Mouse (Mus musculus) hindbrain, postnatal 0 days (tissue): ENCODE results near the gene Zc3h15. TPM values are rescaled to one million over a fixed set of nuclear protein-coding genes. Genes with fewer than 3 reads are reported as not detected.
"Not testable (repeated sequence)": the region's sequence is repeated elsewhere in the genome, so short reads cannot be mapped to it uniquely, and the experiment has no call there.

ENCODE experiments used
- ATAC-seq: fragments of 200-750 bp; cut with Nextera tagmentation; 2 replicates; pipeline ENCODE4 v1.8.0; 2017; ENCODE audit warnings: mild to moderate bottlenecking, moderate TSS enrichment, moderate library complexity
- DNase-seq: peaks from one replicate; pipeline ENCODE4 v3.0.0-alpha.2; 2015; ENCODE audit warnings: low spot score
- H3K27ac ChIP-seq: fragments of 300-500 bp; sonication (generic); 2 replicates; pipeline ENCODE4 v1.5.1; 2014; ENCODE audit warnings: mild to moderate bottlenecking
- H3K27me3 ChIP-seq: fragments of 300-500 bp; sonication (generic); 2 replicates; pipeline ENCODE4 v1.6.1; 2014; ENCODE audit warnings: low read length, mixed read lengths; ENCODE audit not compliant: insufficient read depth
- H3K36me3 ChIP-seq: fragments of 300-500 bp; sonication (generic); 2 replicates; pipeline ENCODE4 v1.6.1; 2014; ENCODE audit warnings: low read length, mixed read lengths; ENCODE audit not compliant: insufficient read depth
- H3K4me1 ChIP-seq: fragments of 300-500 bp; sonication (generic); 2 replicates; pipeline ENCODE4 v1.6.1; 2014; ENCODE audit warnings: antibody characterized with exemption, low read length, mixed read lengths; ENCODE audit not compliant: insufficient read depth
- H3K4me2 ChIP-seq: fragments of 300-500 bp; sonication (generic); 2 replicates; pipeline ENCODE4 v1.6.1; 2014; ENCODE audit warnings: low read depth, mild to moderate bottlenecking, low read length, moderate library complexity, mixed read lengths
- H3K4me3 ChIP-seq: fragments of 300-500 bp; sonication (generic); 2 replicates; pipeline ENCODE4 v1.5.1; 2014; ENCODE audit warnings: low read length
- H3K9ac ChIP-seq: fragments of 300-500 bp; sonication (generic); replicated peaks from 2 replicates; pipeline ENCODE4 v1.6.1; 2014; ENCODE audit warnings: mild to moderate bottlenecking, low read length, moderate library complexity, mixed read lengths
- H3K9me3 ChIP-seq: fragments of 300-500 bp; sonication (generic); 2 replicates; pipeline ENCODE4 v1.6.1; 2016; ENCODE audit warnings: low read length, mixed read lengths
- CTCF ChIP-seq: IDR thresholded peaks from 2 replicates; pipeline ENCODE4 v1.5.1; 2016; ENCODE audit warnings: antibody characterized with exemption, control low read depth, low read depth
- WGBS: fragments of 180-500 bp; shearing (Covaris S2); extraction: QIAGEN DNeasy Blood & Tissue Kit; methylation state at CpG from one replicate; pipeline ENCODE4 v1.1.7; 2014; 5-methylcytosine and 5-hydroxymethylcytosine counted together
- polyA plus RNA-seq: library from polyadenylated mRNA; unstranded; fragments of >200 nt; fragmentation: Nextera tagmentation; extraction: Ambion mirVana; gene quantifications from 2 replicates; pipeline ENCODE4 v1.2.1, GENCODE M21; 2015
- total RNA-seq: library from RNA; depleted of rRNA; stranded (reverse); fragments of >200 nt; gene quantifications from 2 replicates; pipeline ENCODE4 v1.2.3, GENCODE M21; 2014; rRNA removed

The Zc3h15 gene
- total and polyA plus RNA-seq, 2 experiments from 2014 or later: 64.8 to 177 TPM

DNA sequence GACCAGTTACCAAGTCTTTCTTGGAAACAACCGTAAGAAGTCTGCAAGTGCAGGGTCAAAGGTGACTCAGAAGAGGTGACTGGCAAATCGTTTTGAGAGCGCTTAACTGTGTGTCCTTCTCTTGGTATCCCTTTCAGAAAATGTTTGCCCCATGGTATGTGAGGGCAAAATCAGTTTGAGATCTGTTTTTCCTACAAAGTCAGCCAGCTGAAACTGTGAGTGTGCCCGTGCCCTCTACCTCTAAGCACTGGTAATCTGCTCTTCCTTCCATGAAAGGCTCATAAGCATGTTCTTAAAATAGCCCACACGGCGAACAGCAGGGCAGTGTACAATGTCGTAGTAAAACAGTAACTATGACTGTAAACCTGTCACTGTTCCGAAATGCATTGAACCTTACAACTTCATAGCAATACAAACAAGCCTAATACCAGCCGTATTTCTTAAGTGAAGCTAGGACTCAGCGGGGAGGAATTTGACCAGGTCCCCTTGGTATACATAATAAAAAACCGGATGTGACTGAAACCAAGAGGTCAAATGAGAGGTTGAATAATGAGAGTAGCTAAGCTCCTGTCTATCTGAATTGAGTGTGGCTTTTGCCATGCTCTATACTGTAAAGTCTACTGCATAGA is 65.8 kb downstream of the Zc3h15 start:
- H3K9ac ChIP-seq: no peak overlapping the region
- no peak overlapping the region for H3K4me2 ChIP-seq

GRCm38 (mm10) chr2:83713281-83713680 is 69.0 kb downstream of the Zc3h15 start:
- H3K9ac ChIP-seq, ATAC-seq, H3K36me3 ChIP-seq, H3K27ac ChIP-seq, H3K9me3 ChIP-seq, H3K4me1 ChIP-seq, H3K4me3 ChIP-seq, DNase-seq, H3K4me2 ChIP-seq, H3K27me3 ChIP-seq: not testable (repeated sequence)
- 82% methylated on average over 7 of the region's 7 CpGs for WGBS

More for the DNA sequence above, 65.8 kb downstream of the Zc3h15 start:
- ATAC-seq (no peak), DNase-seq (no peak)
- H3K36me3 ChIP-seq: no peaks in the 10 kb centered on the region
- no peak overlapping the region for H3K4me3 ChIP-seq
- no peak for TF ChIP-seq CTCF
- WGBS: 73% methylated on average over 11 of the region's 11 CpGs
- no peak overlapping the region for H3K27ac ChIP-seq
- no peaks in the 10 kb centered on the region for H3K27me3 ChIP-seq
- H3K9me3 ChIP-seq: no peaks in the 10 kb centered on the region
- no peaks in the 10 kb centered on the region for H3K4me1 ChIP-seq

GRCm38 (mm10) chr2:83713946-83714345 is 69.7 kb downstream of the Zc3h15 start:
- WGBS: 87% methylated on average over 5 of the region's 5 CpGs
- no peaks in the 10 kb centered on the region for H3K9me3 ChIP-seq
- no peak for DNase-seq

More at GRCm38 (mm10) chr2:83713946-83714345, 69.7 kb downstream of the Zc3h15 start:
- H3K27ac ChIP-seq: no peak overlapping the region
- no peak overlapping the region for H3K9ac ChIP-seq
- H3K4me1 ChIP-seq: no peaks in the 10 kb centered on the region
- H3K27me3 ChIP-seq: no peaks in the 10 kb centered on the region
- TF ChIP-seq CTCF: no peak
- H3K36me3 ChIP-seq: no peaks in the 10 kb centered on the region
- ATAC-seq: no peak
- H3K4me3 ChIP-seq: no peak overlapping the region
- no peak overlapping the region for H3K4me2 ChIP-seq

Other genes starting within 250 kb of the Zc3h15 start
- gene Itgav, start 80.0 kb downstream of the Zc3h15 start, total RNA-seq: 47.4 and 54.0 TPM in 2 replicates
- 30.8 and 39.4 TPM in 2 replicates for gene Itgav, start 80.0 kb downstream of the Zc3h15 start, polyA plus RNA-seq
- gene Fam171b, start 168.2 kb downstream of the Zc3h15 start, total RNA-seq: 70.3 and 75.5 TPM in 2 replicates
- gene Fam171b, start 168.2 kb downstream of the Zc3h15 start, polyA plus RNA-seq: 69.0 and 72.1 TPM in 2 replicates